Mouse (Mus musculus): ENCODE results near the gene Gm2974.
"Not testable (repeated sequence)": the region's sequence is repeated elsewhere in the genome, so short reads cannot be mapped to it uniquely, and the experiment has no call there.

DNA sequence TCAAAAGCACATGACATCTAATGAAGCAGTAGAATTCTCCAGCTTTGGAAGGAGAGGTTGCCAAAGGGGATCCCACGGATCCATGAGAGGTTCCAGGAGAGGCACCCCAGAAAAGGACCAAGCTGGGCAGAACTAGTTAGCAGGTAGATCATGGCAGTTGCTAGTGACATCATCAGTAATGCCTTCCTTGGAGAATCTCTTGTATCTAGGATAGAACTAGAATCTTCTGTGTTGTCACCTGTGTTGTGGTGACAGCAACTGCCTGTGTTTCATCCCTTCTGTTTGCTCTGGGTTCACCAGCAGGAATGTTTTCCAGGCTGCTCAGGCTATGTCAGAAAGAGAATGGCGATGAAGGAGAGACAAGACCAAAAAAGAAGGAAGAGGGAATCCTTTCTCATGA is 67.0 kb downstream of the Gm2974 start, which contains the start of gene Gm3138:
- not testable (repeated sequence) for TF ChIP-seq EP300 (optimal IDR thresholded peaks at IDR 0.05); CTCF (IDR thresholded peaks at IDR 0.05; ENCODE audit: low read depth)

Data from stomach, postnatal 0 days (tissue).